Mouse (Mus musculus) liver, embryonic 16.5 days (tissue): ENCODE measurements at regions not wholly inside any gene's neighbourhood (a gene's known extent, or its start where the extent isn't known, plus 50 kb on each side); places are given as distances from the start of the nearest gene placed in this dataset.
"Not testable (repeated sequence)": the region's sequence is repeated elsewhere in the genome, so short reads cannot be mapped to it uniquely, and the experiment has no call there.

ENCODE experiments used
- ATAC-seq: fragments of 200-750 bp; cut with Nextera tagmentation; 2 replicates; pipeline ENCODE4 v1.8.0; 2017; ENCODE audit warnings: low read depth, mild to moderate bottlenecking, moderate number of reproducible peaks, moderate library complexity
- H3K27ac ChIP-seq: fragments of 300-500 bp; sonication (generic); 2 replicates; pipeline ENCODE4 v1.5.1; 2014; ENCODE audit warnings: mild to moderate bottlenecking, low read length
- H3K27me3 ChIP-seq: fragments of 300-500 bp; sonication (generic); 2 replicates; pipeline ENCODE4 v1.6.1; 2014; ENCODE audit warnings: low read depth, low read length, mixed read lengths; ENCODE audit not compliant: control insufficient read depth, insufficient read depth
- H3K36me3 ChIP-seq: fragments of 300-500 bp; sonication (generic); 2 replicates; pipeline ENCODE4 v1.6.1; 2014; ENCODE audit warnings: mild to moderate bottlenecking; ENCODE audit not compliant: control insufficient read depth, insufficient read depth
- H3K4me1 ChIP-seq: fragments of 300-500 bp; sonication (generic); 2 replicates; pipeline ENCODE4 v1.6.1; 2014; ENCODE audit warnings: low read depth, low read length, mixed read lengths; ENCODE audit not compliant: control insufficient read depth
- H3K4me2 ChIP-seq: fragments of 300-500 bp; sonication (generic); 2 replicates; pipeline ENCODE4 v1.6.1; 2014; ENCODE audit warnings: low read depth, low read length, mixed read lengths
- H3K4me3 ChIP-seq: fragments of 300-500 bp; sonication (generic); 2 replicates; pipeline ENCODE4 v1.5.1; 2014; ENCODE audit warnings: low read depth, mild to moderate bottlenecking, low read length
- H3K9ac ChIP-seq: fragments of 300-500 bp; sonication (generic); 2 replicates; pipeline ENCODE4 v1.6.1; 2014; ENCODE audit warnings: low read depth, low read length
- H3K9me3 ChIP-seq: fragments of 300-500 bp; sonication (generic); replicated peaks from 2 replicates; pipeline ENCODE4 v1.6.1; 2016; ENCODE audit warnings: low read length; ENCODE audit not compliant: control insufficient read depth
- WGBS: fragments of 180-500 bp; shearing (Covaris S2); extraction: QIAGEN DNeasy Blood & Tissue Kit; methylation state at CpG from one replicate; pipeline ENCODE4 v1.1.7; 2014; ENCODE audit not compliant: insufficient replicate concordance; 5-methylcytosine and 5-hydroxymethylcytosine counted together

GRCm38 (mm10) chrX:15322207-15322839, 1111.4 kb downstream of the H2al1n start:
- H3K27ac ChIP-seq = no peak overlapping the region
- no peaks in the 10 kb centered on the region for H3K9me3 ChIP-seq
- ATAC-seq = peak; percentile 65; the same call in 1 of the 2 replicates
- H3K27me3 ChIP-seq = no peaks in the 10 kb centered on the region
- H3K36me3 ChIP-seq = no peaks in the 10 kb centered on the region
- no peaks in the 10 kb centered on the region for H3K4me1 ChIP-seq
- no peak overlapping the region for H3K4me3 ChIP-seq
- no peak overlapping the region for H3K4me2 ChIP-seq
- H3K9ac ChIP-seq = no peak overlapping the region
- WGBS = 7% methylated on average over 7 of the region's 7 CpGs

- H3K9ac ChIP-seq = no peak overlapping the region
- no peaks in the 10 kb centered on the region for H3K27me3 ChIP-seq
- 33% methylated on average over 5 of the region's 5 CpGs for WGBS
- H3K4me1 ChIP-seq = no peaks in the 10 kb centered on the region
- H3K27ac ChIP-seq = no peak overlapping the region
- H3K36me3 ChIP-seq = no peaks in the 10 kb centered on the region
- H3K9me3 ChIP-seq = no peaks in the 10 kb centered on the region
- no peak overlapping the region for H3K4me3 ChIP-seq
- no peak for ATAC-seq
- H3K4me2 ChIP-seq = no peak overlapping the region
These were observed 1112.0 kb downstream of the H2al1n start for GRCm38 (mm10) chrX:15322958-15323357.

- WGBS = 55% methylated on average over 6 of the region's 6 CpGs
- not testable (repeated sequence) for H3K9me3 ChIP-seq, H3K4me1 ChIP-seq, H3K9ac ChIP-seq, H3K27ac ChIP-seq, H3K36me3 ChIP-seq, H3K4me2 ChIP-seq, H3K4me3 ChIP-seq, H3K27me3 ChIP-seq
- ATAC-seq = peak; percentile 67
These were observed 1154.2 kb downstream of the H2al1n start for GRCm38 (mm10) chrX:15365135-15365534.
